Mouse (Mus musculus): Measurements from ENCODE around the gene Atp1a1.

GRCm38 (mm10) chr3:101617451-101617850 is 13.0 kb upstream of the Atp1a1 start:
- TF ChIP-seq GATA1 (IDR thresholded peaks at IDR 0.05; ENCODE audit: low read length) (no peak), TAL1 (IDR thresholded peaks at IDR 0.05; ENCODE audit: low read length) (no peak)
